Mouse (Mus musculus) C2C12 (cell line): ENCODE data around the gene Irs1.

Experiments used
- CTCF ChIP-seq: IDR thresholded peaks from one replicate; pipeline ENCODE4 v1.5.1; 2011; ENCODE audit not compliant: control insufficient read depth, insufficient read depth, insufficient read length
- MAX ChIP-seq: IDR thresholded peaks from one replicate; pipeline ENCODE4 v1.6.1; 2011; ENCODE audit warnings: mild to moderate bottlenecking, control low read depth
- MYOD1 ChIP-seq: IDR thresholded peaks from one replicate; pipeline ENCODE4 v1.6.1; 2011; ENCODE audit warnings: low read depth; ENCODE audit not compliant: control insufficient read depth, insufficient read length

- TF ChIP-seq CTCF: no peak
- no peak for TF ChIP-seq MYOD1
- TF ChIP-seq MAX: no peak
Measured at GRCm38 (mm10) chr1:82329954-82330247, 38.7 kb upstream of the Irs1 start.
